Mouse (Mus musculus) cerebellum, postnatal 14 days (tissue): ENCODE measurements around the gene 4930404N11Rik.
A peak's percentile ranks its signal among the peaks of the same experiment; 100 is the strongest.

Experiments used
- DNase-seq, 2 experiments: peaks; one replicate each; pipeline ENCODE4 v3.0.0; 2021; ENCODE audit warnings: mixed read lengths in 2 of 2

Gene 4930404N11Rik

GRCm38 (mm10) chr10:81365672-81366476, at the start of gene 4930404N11Rik:
Gene 4930404N11Rik (minus strand): TSS chr10:81365816.
- no peak for DNase-seq

- DNase-seq: no peak
Observed at GRCm38 (mm10) chr10:81415146-81415545, 49.5 kb upstream of the 4930404N11Rik start.

GRCm38 (mm10) chr10:81414682-81415081, 49.1 kb upstream of the 4930404N11Rik start:
- peak in 1 of 2 experiments; percentile 59 for DNase-seq

GRCm38 (mm10) chr10:81413310-81414261, 48.0 kb upstream of the 4930404N11Rik start:
- peak; percentile 88 to 90 for DNase-seq

GRCm38 (mm10) chr10:81412586-81413309, 47.1 kb upstream of the 4930404N11Rik start:
- peak in 1 of 2 experiments; percentile 61 for DNase-seq

- peak; percentile 95 for DNase-seq
Observed at GRCm38 (mm10) chr10:81411471-81412400, 46.1 kb upstream of the 4930404N11Rik start.

- no peak for DNase-seq
Observed at GRCm38 (mm10) chr10:81410981-81411380, 45.4 kb upstream of the 4930404N11Rik start.

GRCm38 (mm10) chr10:81410350-81410749, 44.7 kb upstream of the 4930404N11Rik start:
- DNase-seq: no peak

GRCm38 (mm10) chr10:81409330-81409729, 43.7 kb upstream of the 4930404N11Rik start:
- DNase-seq: no peak

- DNase-seq: peak; percentile 70 to 84
Observed at GRCm38 (mm10) chr10:81408871-81409291, 43.3 kb upstream of the 4930404N11Rik start.

- DNase-seq: no peak
Observed at GRCm38 (mm10) chr10:81408424-81408729, 42.8 kb upstream of the 4930404N11Rik start.

- peak; percentile 83 to 88 for DNase-seq
Observed at GRCm38 (mm10) chr10:81407539-81408423, 42.2 kb upstream of the 4930404N11Rik start.

GRCm38 (mm10) chr10:81406504-81407440, 41.2 kb upstream of the 4930404N11Rik start:
- peak in 1 of 2 experiments; percentile 45 for DNase-seq

GRCm38 (mm10) chr10:81405588-81406201, 40.1 kb upstream of the 4930404N11Rik start:
- DNase-seq: peak; percentile 85 to 94

GRCm38 (mm10) chr10:81404720-81405119, 39.1 kb upstream of the 4930404N11Rik start:
- no peak for DNase-seq

- DNase-seq: peak in 1 of 2 experiments; percentile 61
Observed at GRCm38 (mm10) chr10:81404082-81404481, 38.5 kb upstream of the 4930404N11Rik start.

- DNase-seq: no peak
Observed at GRCm38 (mm10) chr10:81403511-81403910, 37.9 kb upstream of the 4930404N11Rik start.

- peak in 1 of 2 experiments; percentile 46 for DNase-seq
Observed at GRCm38 (mm10) chr10:81402227-81402765, 36.7 kb upstream of the 4930404N11Rik start.
